Mouse (Mus musculus) liver, adult (tissue): ENCODE measurements around the gene Sdccag8.

Experiments used
- GATA4 ChIP-seq: IDR thresholded peaks from 2 replicates; pipeline ENCODE4 v1.6.1; 2014; ENCODE audit warnings: mild to moderate bottlenecking, low read length; ENCODE audit not compliant: insufficient replicate concordance

Sdccag8 gene

GRCm38 (mm10) chr1:176915946-176916345, 101.5 kb downstream of the Sdccag8 start:
- no peak for TF ChIP-seq GATA4

- TF ChIP-seq GATA4 = no peak
Measured at GRCm38 (mm10) chr1:176919486-176919885, 105.0 kb downstream of the Sdccag8 start.

GRCm38 (mm10) chr1:176922842-176923241, 108.4 kb downstream of the Sdccag8 start:
- no peak for TF ChIP-seq GATA4

DNA sequence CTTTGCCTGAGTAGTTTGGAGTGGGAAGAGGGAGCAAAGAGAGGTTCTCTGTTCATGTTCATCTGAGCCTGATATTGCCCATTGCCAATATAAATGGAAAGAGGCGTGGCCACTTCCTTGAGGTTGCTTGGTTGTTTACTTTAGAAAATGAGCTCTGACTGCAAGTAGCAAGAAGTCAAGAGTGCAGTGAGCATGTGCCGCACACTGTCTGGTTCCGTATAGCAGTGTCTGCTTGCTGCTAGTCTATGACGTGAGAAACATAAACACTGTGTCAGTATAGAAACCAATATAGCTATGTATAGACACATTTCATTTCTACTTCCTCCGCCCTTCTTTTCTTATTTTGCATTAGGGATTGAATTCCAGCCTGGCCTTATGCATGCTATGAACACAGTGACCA, 111.5 kb downstream of the Sdccag8 start:
- no peak for TF ChIP-seq GATA4

DNA sequence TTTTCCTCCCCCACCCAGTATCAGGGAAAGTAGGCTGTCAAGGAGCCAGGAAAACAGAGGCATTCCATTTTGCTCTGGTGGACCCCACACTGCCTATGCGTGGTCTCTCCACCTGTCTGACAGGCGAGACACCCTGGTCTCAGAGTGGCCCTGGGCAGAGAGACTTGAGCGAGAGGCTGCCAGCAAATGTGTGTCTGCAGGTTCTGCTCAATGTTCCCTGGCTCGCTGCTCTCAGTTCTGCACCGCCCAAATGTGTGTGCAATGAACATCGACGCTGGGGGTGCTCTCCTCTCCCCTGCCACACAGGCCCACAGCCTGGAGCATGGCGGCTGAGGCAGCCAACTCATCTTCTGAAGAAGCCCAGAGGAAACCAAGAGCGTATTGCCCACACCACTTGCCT, 112.9 kb downstream of the Sdccag8 start:
- TF ChIP-seq GATA4 = no peak

DNA sequence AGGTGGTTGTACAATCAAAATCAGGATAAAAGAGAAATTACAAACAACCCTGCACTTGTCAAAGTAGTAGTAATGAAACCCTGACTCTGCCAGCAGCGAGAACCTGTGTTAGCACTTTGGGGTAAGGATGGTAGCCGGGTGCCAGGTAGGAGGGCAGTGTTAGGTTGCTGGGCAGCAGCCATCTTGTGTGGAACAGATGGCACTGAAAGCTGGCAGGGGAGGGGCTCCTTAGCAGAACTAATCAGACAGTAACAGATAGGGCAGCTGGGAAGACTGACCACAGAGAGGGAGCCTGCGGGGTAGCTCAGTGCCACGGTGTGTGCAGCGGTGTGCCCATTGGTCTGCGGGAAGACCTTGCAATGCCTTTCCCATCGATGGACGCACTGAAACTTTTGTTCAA, 115.2 kb downstream of the Sdccag8 start:
- no peak for TF ChIP-seq GATA4

DNA sequence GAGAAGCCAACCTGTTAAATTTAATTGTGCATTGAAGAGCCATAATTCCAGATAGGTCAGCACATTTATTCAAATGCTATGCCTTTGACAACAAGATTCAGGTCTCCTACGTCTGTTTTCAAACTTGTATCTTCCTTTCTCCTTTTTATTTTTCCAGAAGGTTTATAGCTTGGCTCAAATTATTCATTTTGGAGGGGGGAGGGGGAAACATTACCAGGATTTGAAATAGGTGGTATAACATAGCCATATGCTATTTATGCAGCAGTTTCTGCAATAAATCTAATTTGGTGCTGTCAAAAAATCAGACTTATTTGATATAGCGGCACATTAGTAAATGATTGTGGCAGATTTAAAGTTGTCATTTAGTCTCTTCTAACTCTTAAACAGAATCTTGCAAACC, 116.1 kb downstream of the Sdccag8 start:
- TF ChIP-seq GATA4 = no peak

DNA sequence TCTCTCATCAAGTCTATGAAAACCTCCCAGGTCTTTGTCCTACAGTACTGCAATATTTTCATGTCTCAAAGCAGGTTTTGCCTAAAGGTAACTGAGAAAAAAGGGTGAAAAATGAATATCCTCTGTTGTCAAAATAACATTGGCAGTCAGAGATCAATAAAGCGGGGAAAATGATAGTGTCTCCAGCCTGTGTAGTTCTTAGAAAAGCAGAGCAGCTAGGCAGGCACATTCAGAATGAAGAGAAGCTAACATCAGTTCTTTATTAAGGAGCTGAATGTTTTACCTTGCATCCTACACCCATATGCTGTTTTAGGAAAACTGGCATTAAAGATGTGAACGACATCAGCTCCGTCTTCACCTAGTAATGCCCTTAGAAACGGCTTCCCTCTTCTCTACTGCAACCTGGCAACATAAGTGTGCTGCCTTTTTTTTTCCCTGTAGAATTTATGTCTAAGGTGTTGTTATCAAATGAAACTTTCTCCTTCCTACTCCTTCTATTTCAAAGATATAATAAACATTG, 116.6 kb downstream of the Sdccag8 start:
- TF ChIP-seq GATA4 = no peak

GRCm38 (mm10) chr1:176931511-176931910, 117.1 kb downstream of the Sdccag8 start:
- no peak for TF ChIP-seq GATA4

DNA sequence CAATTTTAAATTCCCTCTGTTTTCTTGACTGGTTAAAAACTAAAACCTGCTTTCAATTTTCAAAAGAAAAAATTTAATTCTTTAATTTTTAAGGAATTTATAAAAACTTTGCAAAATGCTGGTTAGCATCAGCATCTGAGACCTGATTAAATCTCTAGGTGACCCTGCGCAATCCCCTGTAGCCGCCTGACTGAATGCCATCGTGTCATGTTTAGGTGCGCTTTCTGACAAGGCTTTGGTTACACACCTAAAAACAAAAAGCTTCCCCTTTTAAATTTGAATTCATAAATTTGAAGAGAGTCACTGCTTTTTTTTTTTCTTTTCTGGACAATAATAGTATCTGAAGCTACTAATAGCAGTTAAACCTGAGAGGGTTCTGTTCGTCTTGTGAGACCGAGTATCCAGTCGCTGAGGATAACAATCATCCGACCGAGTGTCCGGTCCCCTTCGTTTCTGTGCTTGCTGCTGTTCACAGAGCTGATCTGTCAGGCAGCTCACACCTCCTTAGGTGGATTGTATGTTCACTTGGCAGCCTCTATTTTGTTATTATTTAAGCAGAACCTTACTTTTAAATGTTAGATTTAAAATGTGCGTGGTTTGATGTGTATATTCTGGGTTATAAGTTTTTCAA, 118.0 kb downstream of the Sdccag8 start:
- TF ChIP-seq GATA4 = no peak

- no peak for TF ChIP-seq GATA4
Measured at GRCm38 (mm10) chr1:176933319-176933718, 118.9 kb downstream of the Sdccag8 start.

DNA sequence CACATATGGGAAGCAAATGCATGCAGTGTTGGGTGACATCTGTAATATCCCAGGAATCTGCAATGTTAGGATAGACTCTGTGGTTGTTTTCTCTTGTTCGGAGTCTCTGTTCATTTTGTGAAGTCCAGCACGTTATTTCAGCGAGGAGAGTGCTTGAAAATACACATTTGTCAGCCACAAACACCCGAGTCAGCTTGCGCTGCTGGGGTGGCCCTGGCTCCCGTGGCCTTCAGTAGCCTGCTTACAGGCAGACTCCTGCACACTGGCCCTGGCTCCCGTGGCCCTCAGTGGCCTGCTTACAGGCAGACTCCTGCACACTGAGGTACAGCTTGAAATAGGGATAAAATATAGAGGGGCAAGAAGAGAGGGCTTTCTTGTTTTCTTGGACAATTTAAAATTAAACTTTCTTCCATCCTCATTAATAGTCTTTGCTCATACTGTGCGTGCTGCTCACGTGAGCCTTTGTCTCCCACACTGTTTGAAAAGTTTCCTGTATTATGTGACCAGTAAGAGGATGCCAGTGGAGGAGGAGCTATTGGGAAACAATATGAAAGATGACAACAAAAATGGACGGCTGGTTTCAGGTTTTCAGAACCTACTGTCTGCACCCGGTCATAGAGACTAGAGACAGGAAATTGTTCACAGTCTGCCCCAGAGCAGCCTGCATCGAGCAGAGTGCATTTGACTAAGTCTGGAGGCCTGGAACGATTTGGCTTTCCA, 119.7 kb downstream of the Sdccag8 start:
- no peak for TF ChIP-seq GATA4

GRCm38 (mm10) chr1:176939901-176940341, 125.5 kb downstream of the Sdccag8 start:
- TF ChIP-seq GATA4 = no peak

DNA sequence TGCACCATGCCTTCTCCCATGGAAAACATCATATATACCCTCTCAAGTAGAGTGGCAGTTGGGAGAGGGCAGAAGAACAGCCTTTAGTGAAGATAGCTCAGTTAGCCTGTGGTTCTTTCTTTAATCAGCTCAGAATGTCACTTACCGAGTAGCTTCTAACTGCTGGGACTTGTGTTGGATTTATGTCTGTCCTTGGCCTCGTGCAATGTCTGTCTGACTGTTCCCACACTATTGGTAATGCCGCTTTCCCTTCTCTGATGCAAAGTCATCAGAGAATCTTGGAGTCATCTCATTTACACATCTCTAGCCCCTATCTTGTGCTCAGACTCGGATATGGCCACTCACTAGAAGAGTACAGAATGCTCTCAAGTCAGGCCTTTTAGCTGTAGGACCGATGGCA, 128.7 kb downstream of the Sdccag8 start:
- TF ChIP-seq GATA4 = no peak

DNA sequence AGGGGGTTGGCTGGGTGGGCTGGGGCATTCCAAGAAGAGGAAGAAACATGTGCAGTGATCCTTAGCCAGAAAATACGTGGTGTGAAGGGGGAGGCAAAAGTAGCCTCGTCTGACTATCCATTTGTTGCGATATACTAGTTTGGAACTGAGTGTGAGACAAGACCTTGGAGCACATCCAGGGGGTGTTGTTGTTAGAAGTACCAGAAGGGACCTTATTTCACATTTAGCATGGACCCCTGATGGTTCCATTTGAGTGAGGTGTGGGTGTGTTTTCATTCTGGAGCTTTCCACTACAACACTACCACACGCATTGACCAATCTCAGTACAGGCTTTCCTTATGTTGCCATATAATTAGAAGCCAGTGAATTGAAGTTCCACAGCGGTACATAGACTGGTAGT, 129.5 kb downstream of the Sdccag8 start:
- no peak for TF ChIP-seq GATA4

DNA sequence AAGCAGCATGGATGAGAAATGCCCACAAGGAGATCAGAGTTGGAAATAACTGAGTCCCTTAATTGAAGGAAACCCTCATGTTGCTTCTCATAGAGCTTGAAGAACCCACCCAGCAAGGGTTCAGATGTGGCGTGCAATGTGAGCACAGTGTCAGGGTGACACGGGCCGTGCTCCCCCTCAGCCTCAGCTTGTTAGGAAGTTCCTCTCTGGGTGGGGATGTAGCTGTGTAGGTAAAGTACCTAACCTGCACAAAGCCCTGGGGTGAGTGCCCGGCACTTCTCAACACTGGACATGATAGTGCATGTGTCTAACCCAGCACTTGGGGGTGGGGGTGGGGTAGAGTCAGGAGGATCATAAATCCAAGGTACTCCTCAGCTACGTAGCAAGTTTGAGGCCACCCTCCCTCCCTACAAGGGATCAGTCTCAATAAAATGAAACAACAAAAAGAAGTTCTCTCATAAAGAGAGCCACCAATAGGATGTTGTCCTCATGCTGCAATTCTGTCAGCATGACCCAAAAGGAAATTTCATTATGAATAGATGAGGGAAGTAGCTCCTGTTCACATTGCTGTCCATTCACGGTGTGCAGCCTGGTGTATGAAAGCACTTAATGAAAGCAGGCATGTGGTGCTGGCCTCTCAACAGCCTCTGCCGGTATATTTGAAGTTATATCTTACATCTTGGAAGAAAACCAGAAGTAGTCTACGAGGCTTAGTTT, 130.2 kb downstream of the Sdccag8 start:
- no peak for TF ChIP-seq GATA4
